Mouse (Mus musculus): ENCODE results near the gene Celf1. TPM values are rescaled to one million over a fixed set of nuclear protein-coding genes. Genes with fewer than 3 reads are reported as not detected.
A peak's percentile ranks its signal among the peaks of the same experiment; 100 is the strongest.

The Celf1 gene
- polyA plus RNA-seq, 1 experiment from 2014 or later: 34.9 TPM

- H3K27ac ChIP-seq (ENCODE audit: low read depth, low read length): no peak overlapping the region
- ATAC-seq: no peak
- no peaks in the 10 kb centered on the region for H3K9me3 ChIP-seq (ENCODE audit: control insufficient read depth)
- H3K4me3 ChIP-seq (ENCODE audit: low read depth, low read length): no peak overlapping the region
- no peaks in the 10 kb centered on the region for H3K36me3 ChIP-seq (ENCODE audit: control insufficient read depth, insufficient read depth)
- H3K27me3 ChIP-seq (replicated peaks; ENCODE audit: control insufficient read depth, insufficient read depth, low read length): no peaks in the 10 kb centered on the region
- H3K4me1 ChIP-seq (replicated peaks; ENCODE audit: control insufficient read depth, insufficient read depth, low read length): no peaks in the 10 kb centered on the region
- TF ChIP-seq CTCF (IDR thresholded peaks at IDR 0.05; ENCODE audit: low read depth): no peak
- H3K9ac ChIP-seq (ENCODE audit: low read depth, low read length): no peak overlapping the region
- no peak overlapping the region for H3K4me2 ChIP-seq (replicated peaks; ENCODE audit: low read depth)
- 38% methylated on average over 8 of the region's 8 CpGs for WGBS
These were observed 8.4 kb upstream of the Celf1 start for GRCm38 (mm10) chr2:90931829-90932228.

GRCm38 (mm10) chr2:90932273-90932672 lies 7.9 kb upstream of the Celf1 start:
- no peak overlapping the region for H3K4me3 ChIP-seq (ENCODE audit: low read depth, low read length)
- no peak overlapping the region for H3K9ac ChIP-seq (ENCODE audit: low read depth, low read length)
- no peaks in the 10 kb centered on the region for H3K4me1 ChIP-seq (replicated peaks; ENCODE audit: control insufficient read depth, insufficient read depth, low read length)
- no peak for ATAC-seq
- no peak overlapping the region for H3K4me2 ChIP-seq (replicated peaks; ENCODE audit: low read depth)
- H3K9me3 ChIP-seq (ENCODE audit: control insufficient read depth): no peaks in the 10 kb centered on the region
- H3K27ac ChIP-seq (ENCODE audit: low read depth, low read length): no peak overlapping the region
- H3K36me3 ChIP-seq (ENCODE audit: control insufficient read depth, insufficient read depth): no peaks in the 10 kb centered on the region
- no peaks in the 10 kb centered on the region for H3K27me3 ChIP-seq (replicated peaks; ENCODE audit: control insufficient read depth, insufficient read depth, low read length)
- TF ChIP-seq CTCF (IDR thresholded peaks at IDR 0.05; ENCODE audit: low read depth): no peak
- WGBS: 46% methylated on average over 2 of the region's 2 CpGs

DNA sequence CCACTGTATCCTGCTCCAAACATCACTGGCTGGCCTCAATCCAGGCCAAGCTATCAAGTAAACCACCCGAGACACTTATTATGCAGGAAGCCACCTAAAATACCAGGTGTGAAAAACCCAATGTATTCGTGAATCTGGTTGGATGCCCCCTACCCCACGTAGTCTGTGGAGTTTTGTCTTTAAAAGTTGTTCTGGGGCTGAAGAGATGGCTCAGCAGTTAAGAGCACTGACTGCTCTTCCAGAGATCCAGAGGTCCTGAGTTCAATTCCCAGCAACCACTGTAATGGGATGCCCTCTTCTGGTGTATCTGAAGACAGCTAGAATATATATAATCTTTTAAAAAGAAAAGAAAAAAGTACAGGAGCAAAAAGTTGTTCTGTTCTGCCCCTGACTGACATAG lies 1.8 kb upstream of the Celf1 start:
- ATAC-seq: no peak
- Histone ChIP-seq H3K9ac (ENCODE audit: low read depth, low read length) (no peak overlapping the region), H3K27me3 (replicated peaks; ENCODE audit: control insufficient read depth, insufficient read depth, low read length) (no peaks in the 10 kb centered on the region), H3K4me1 (replicated peaks; ENCODE audit: control insufficient read depth, insufficient read depth, low read length) (0 out of 2 replicates have a peak, but pooled peaks cover 7% of the 10 kb centered on the region), H3K9me3 (ENCODE audit: control insufficient read depth) (no peaks in the 10 kb centered on the region), H3K36me3 (ENCODE audit: control insufficient read depth, insufficient read depth) (no peaks in the 10 kb centered on the region), H3K4me3 (ENCODE audit: low read depth, low read length) (no peak overlapping the region), H3K4me2 (replicated peaks; ENCODE audit: low read depth) (no peak overlapping the region), H3K27ac (ENCODE audit: low read depth, low read length) (no peak overlapping the region)
- TF ChIP-seq CTCF (IDR thresholded peaks at IDR 0.05; ENCODE audit: low read depth): no peak
- WGBS: 70% methylated on average over 3 of the region's 3 CpGs

GRCm38 (mm10) chr2:90939750-90940149 lies 432 bp upstream of the Celf1 start:
- H3K36me3 ChIP-seq (ENCODE audit: control insufficient read depth, insufficient read depth): no peaks in the 10 kb centered on the region
- no peaks in the 10 kb centered on the region for H3K9me3 ChIP-seq (ENCODE audit: control insufficient read depth)
- ATAC-seq: no peak
- no peaks in the 10 kb centered on the region for H3K27me3 ChIP-seq (replicated peaks; ENCODE audit: control insufficient read depth, insufficient read depth, low read length)
- peak overlapping the region; percentile 83 for H3K4me3 ChIP-seq (ENCODE audit: low read depth, low read length)
- peak overlapping the region; percentile 93; the same call in 1 of the 2 replicates for H3K27ac ChIP-seq (ENCODE audit: low read depth, low read length)
- peak overlapping the region; percentile 75 for H3K4me2 ChIP-seq (replicated peaks; ENCODE audit: low read depth)
- WGBS: 44% methylated on average over 8 of the region's 8 CpGs
- no peak for TF ChIP-seq CTCF (IDR thresholded peaks at IDR 0.05; ENCODE audit: low read depth)
- 0 out of 2 replicates have a peak overlapping the region, but pooled peaks have one; percentile 93 for H3K9ac ChIP-seq (ENCODE audit: low read depth, low read length)
- 0 out of 2 replicates have a peak, but pooled peaks cover 7% of the 10 kb centered on the region for H3K4me1 ChIP-seq (replicated peaks; ENCODE audit: control insufficient read depth, insufficient read depth, low read length)

- Histone ChIP-seq H3K27ac (ENCODE audit: low read depth, low read length) (no peak overlapping the region), H3K9me3 (ENCODE audit: control insufficient read depth) (no peaks in the 10 kb centered on the region), H3K27me3 (replicated peaks; ENCODE audit: control insufficient read depth, insufficient read depth, low read length) (no peaks in the 10 kb centered on the region), H3K4me1 (replicated peaks; ENCODE audit: control insufficient read depth, insufficient read depth, low read length) (0 out of 2 replicates have a peak, but pooled peaks cover 7% of the 10 kb centered on the region), H3K4me2 (replicated peaks; ENCODE audit: low read depth) (peak overlapping the region; percentile 75), H3K36me3 (ENCODE audit: control insufficient read depth, insufficient read depth) (no peaks in the 10 kb centered on the region), H3K9ac (ENCODE audit: low read depth, low read length) (0 out of 2 replicates have a peak overlapping the region, but pooled peaks have one; percentile 93), H3K4me3 (ENCODE audit: low read depth, low read length) (peak overlapping the region; percentile 83)
- TF ChIP-seq CTCF (IDR thresholded peaks at IDR 0.05; ENCODE audit: low read depth): no peak
- ATAC-seq: no peak
- WGBS: 46% methylated on average over 2 of the region's 2 CpGs
These were observed 1.6 kb downstream of the Celf1 start for GRCm38 (mm10) chr2:90941744-90942143.

- no peaks in the 10 kb centered on the region for H3K36me3 ChIP-seq (ENCODE audit: control insufficient read depth, insufficient read depth)
- H3K27me3 ChIP-seq (replicated peaks; ENCODE audit: control insufficient read depth, insufficient read depth, low read length): no peaks in the 10 kb centered on the region
- H3K4me3 ChIP-seq (ENCODE audit: low read depth, low read length): no peak overlapping the region
- H3K9ac ChIP-seq (ENCODE audit: low read depth, low read length): no peak overlapping the region
- peak; percentile 57 for ATAC-seq
- no peak overlapping the region for H3K4me2 ChIP-seq (replicated peaks; ENCODE audit: low read depth)
- 79% methylated on average over 5 of the region's 5 CpGs for WGBS
- TF ChIP-seq CTCF (IDR thresholded peaks at IDR 0.05; ENCODE audit: low read depth): no peak
- no peaks in the 10 kb centered on the region for H3K4me1 ChIP-seq (replicated peaks; ENCODE audit: control insufficient read depth, insufficient read depth, low read length)
- H3K9me3 ChIP-seq (ENCODE audit: control insufficient read depth): no peaks in the 10 kb centered on the region
- peak overlapping the region; percentile 21; the same call in 1 of the 2 replicates for H3K27ac ChIP-seq (ENCODE audit: low read depth, low read length)
These were observed 10.0 kb downstream of the Celf1 start for GRCm38 (mm10) chr2:90950149-90950548.
